ENCODE assay signal across 17 mouse cellular contexts in the genomic region with DNA sequence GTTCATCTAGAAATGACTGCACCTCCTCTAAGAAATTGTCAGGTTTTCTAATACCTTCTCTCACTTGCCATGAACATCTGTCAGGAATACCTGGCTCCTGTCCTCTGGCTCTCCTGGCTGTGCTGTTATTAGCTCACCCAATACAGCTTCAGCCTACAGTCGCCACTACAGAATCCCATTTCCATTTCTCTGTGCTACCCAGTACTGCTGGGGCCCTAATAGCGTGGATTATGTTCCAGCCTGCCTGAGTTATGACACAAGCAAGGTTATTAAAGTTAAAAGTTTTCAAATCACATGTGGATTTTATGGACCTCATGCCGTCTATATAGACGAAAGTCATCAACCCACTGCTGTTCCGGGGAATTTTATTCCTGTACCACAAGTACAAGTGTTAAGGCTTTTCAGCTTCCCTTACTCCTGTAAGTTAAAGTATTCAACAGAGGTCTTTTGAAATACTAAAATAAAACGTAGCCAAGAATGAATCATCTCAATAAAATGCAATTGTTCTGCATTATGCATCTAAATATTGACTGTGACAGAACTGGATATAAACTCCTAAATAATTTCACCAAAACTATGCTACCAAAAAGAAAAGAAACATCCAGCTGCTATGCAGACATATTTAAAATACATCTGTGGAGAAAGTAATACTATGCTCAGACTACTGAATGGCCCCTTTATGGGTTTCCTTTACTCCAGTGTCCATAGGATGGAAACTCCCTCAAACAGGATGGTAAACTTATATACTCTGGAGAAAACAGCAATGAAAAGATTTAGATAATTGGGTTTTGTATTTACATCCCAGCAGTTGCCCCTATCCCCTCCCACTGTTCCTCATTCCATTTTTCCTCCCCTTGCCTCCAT.
"Had no signal": no experiment of that assay in that cellular context is flagged by ENCODE, and none has a peak within 500 bp of the region (broad histone marks: within the 10 kb centered on the region; RNA-seq: fewer than 3 reads in every experiment).

No protein-coding gene starts in this region.

- H3K36me3 ChIP-seq: midbrain, embryonic 10.5 days; midbrain, embryonic 13.5 days; midbrain, embryonic 15.5 days; neural tube, embryonic 13.5 days had no signal

- H3K9ac ChIP-seq: liver, embryonic 14.5 days; lung, embryonic 14.5 days; midbrain, embryonic 13.5 days; midbrain, embryonic 15.5 days; neural tube, embryonic 13.5 days had no signal

- DNase-seq: lung, adult 18-20 months; lung, embryonic 14.5 days; lung, postnatal 10 days; lung, postnatal 4 days; retina, postnatal 1 day; right cerebral cortex, adult 18-20 months; right cerebral cortex, postnatal 25 days; right cerebral cortex, postnatal 4 days; spleen, adult 18-20 months; thymus, adult 2 months; thymus, postnatal 25 days; thymus, postnatal 4 days had no signal

- H3K4me2 ChIP-seq: lung, embryonic 14.5 days; midbrain, embryonic 13.5 days; midbrain, embryonic 15.5 days; neural tube, embryonic 13.5 days had no signal

- ATAC-seq: midbrain, embryonic 13.5 days; midbrain, embryonic 15.5 days had no signal

- H3K4me3 ChIP-seq: midbrain, embryonic 10.5 days; midbrain, embryonic 13.5 days; midbrain, embryonic 15.5 days; neural tube, embryonic 13.5 days had no signal

- H3K27ac ChIP-seq: liver, embryonic 14.5 days; midbrain, embryonic 10.5 days; midbrain, embryonic 13.5 days; midbrain, embryonic 15.5 days; neural tube, embryonic 13.5 days had no signal

- H3K9me3 ChIP-seq: midbrain, embryonic 10.5 days; midbrain, embryonic 13.5 days; midbrain, embryonic 15.5 days; neural tube, embryonic 13.5 days had no signal

- H3K27me3 ChIP-seq: midbrain, embryonic 13.5 days; midbrain, embryonic 15.5 days; neural tube, embryonic 13.5 days had no signal

- H3K4me1 ChIP-seq: midbrain, embryonic 10.5 days; midbrain, embryonic 13.5 days; midbrain, embryonic 15.5 days; neural tube, embryonic 13.5 days had no signal
